Mouse (Mus musculus) T-helper 2 cell (primary cell): ENCODE results near the gene Rxfp4.

Experiments
- in situ Hi-C: fragments of 300-600 bp; cut with MboI, MseI; formaldehyde crosslinking; loops from one replicate; pipeline ENCODE4 v1.15.1; 2025; ENCODE audit warnings: high pct_unique_total_duplicates

The Rxfp4 gene

GRCm38 (mm10) chr3:88652846-88653515 is at the start of gene Rxfp4:
Gene Rxfp4 (minus strand): TSS chr3:88653142.
- in situ Hi-C loops = no loop called here

GRCm38 (mm10) chr3:88701222-88701621 is 48.3 kb upstream of the Rxfp4 start:
- in situ Hi-C loops = loop anchor here (5.0 to 25.0 kb wide), 4 partner anchors 346 to 1234 kb away; partner anchors contain the start of genes Crabp2, Isg20l2 and Rrnad1

GRCm38 (mm10) chr3:88700247-88700646 is 47.3 kb upstream of the Rxfp4 start:
- in situ Hi-C loops = loop anchor here (5.0 to 25.0 kb wide), 4 partner anchors 345 to 1235 kb away; partner anchors contain the start of genes Crabp2, Isg20l2 and Rrnad1

GRCm38 (mm10) chr3:88698834-88699233 is 45.9 kb upstream of the Rxfp4 start:
- in situ Hi-C loops = loop anchor here (5.0 to 10.0 kb wide), 2 partner anchors 67 to 1316 kb away; no protein-coding TSS in a partner anchor

- in situ Hi-C loops = loop anchor here (5.0 to 10.0 kb wide), 2 partner anchors 66 to 1317 kb away; no protein-coding TSS in a partner anchor
Measured at GRCm38 (mm10) chr3:88698051-88698450, 45.1 kb upstream of the Rxfp4 start.

- in situ Hi-C loops = loop anchor here (5.0 to 10.0 kb wide), 2 partner anchors 63 to 1319 kb away; no protein-coding TSS in a partner anchor
Measured at GRCm38 (mm10) chr3:88695545-88695944, 42.6 kb upstream of the Rxfp4 start.

GRCm38 (mm10) chr3:88689079-88689478 is 36.1 kb upstream of the Rxfp4 start:
- in situ Hi-C loops = loop anchor here (10.0 kb wide), 2 partner anchors 344 to 1386 kb away; partner anchors contain the start of gene Tpm3

GRCm38 (mm10) chr3:88686734-88687611 is 34.0 kb upstream of the Rxfp4 start:
- in situ Hi-C loops = loop anchor here (10.0 kb wide), 2 partner anchors 342 to 1388 kb away; partner anchors contain the start of gene Tpm3

- in situ Hi-C loops = loop anchor here (10.0 kb wide), 2 partner anchors 341 to 1389 kb away; partner anchors contain the start of gene Tpm3
Measured at GRCm38 (mm10) chr3:88685958-88686451, 33.1 kb upstream of the Rxfp4 start.

- in situ Hi-C loops = loop anchor here (10.0 kb wide), 2 partner anchors 340 to 1390 kb away; partner anchors contain the start of gene Tpm3
Measured at GRCm38 (mm10) chr3:88684980-88685941, 32.3 kb upstream of the Rxfp4 start, which contains the start of gene Khdc4. Gene Khdc4 (plus strand): TSS chr3:88685803.

GRCm38 (mm10) chr3:88684236-88684979 is 31.5 kb upstream of the Rxfp4 start:
- in situ Hi-C loops = loop anchor here (10.0 kb wide), 2 partner anchors 340 to 1390 kb away; partner anchors contain the start of gene Tpm3

GRCm38 (mm10) chr3:88683814-88684213 is 30.9 kb upstream of the Rxfp4 start:
- in situ Hi-C loops = loop anchor here (10.0 kb wide), 2 partner anchors 339 to 1391 kb away; partner anchors contain the start of gene Tpm3

- in situ Hi-C loops = loop anchor here (5.0 kb wide), 1 partner anchor 70 kb away; no protein-coding TSS in a partner anchor
Measured at GRCm38 (mm10) chr3:88677399-88677798, 24.5 kb upstream of the Rxfp4 start.

- in situ Hi-C loops = no loop called here
Measured at GRCm38 (mm10) chr3:88664095-88664494, 11.2 kb upstream of the Rxfp4 start.

GRCm38 (mm10) chr3:88659798-88660197 is 6.9 kb upstream of the Rxfp4 start:
- in situ Hi-C loops = no loop called here

- in situ Hi-C loops = no loop called here
Measured at GRCm38 (mm10) chr3:88658441-88659127, 5.6 kb upstream of the Rxfp4 start.

- in situ Hi-C loops = no loop called here
Measured at GRCm38 (mm10) chr3:88655619-88656018, 2.7 kb upstream of the Rxfp4 start.

GRCm38 (mm10) chr3:88654621-88655020 is 1.7 kb upstream of the Rxfp4 start:
- in situ Hi-C loops = no loop called here
